Comparison of ENCODE assay signal across 8 mouse cellular contexts in genomic region chr8:113634670-113635591, GRCm38 (mm10). TPM values are rescaled to one million over a fixed set of nuclear protein-coding genes. Genes with fewer than 3 reads are reported as not detected.
DNase-seq lines count a peak whose midpoint lies in the region; ATAC-seq lines count a peak whose summit lies in the region.

Gene Mon1b (plus strand): TSS chr8:113635587.

- DNase-seq in adipocyte (ENCODE audit: low spot score) = peak; percentile 100
- DNase-seq in embryo, embryonic 10 days (ENCODE audit: low spot score) = peak; percentile 95
- DNase-seq in gastrocnemius, postnatal 10 days = peak; percentile 93
- DNase-seq in induced T-regulatory cell, adult 2 months (ENCODE audit: low read depth) = peak; percentile 100
- DNase-seq in left cerebral cortex, adult 9 months (ENCODE audit: low spot score in 2 of 2) = peak; percentile 98 to 99
- DNase-seq in right cerebral cortex, postnatal 14 days = peak; percentile 92
- peak; percentile 96 to 99 for DNase-seq in urinary bladder, postnatal 36 days (ENCODE audit: low spot score in 2 of 2)

- ATAC-seq in megakaryocyte progenitor cell, adult 5-6 weeks (replicated peaks; ENCODE audit: poor library complexity) = peak; percentile 75

RNA-seq across cellular contexts. Expression of gene Mon1b, which starts in this region (rescaled TPM):
- 1 to 10 TPM; 3.7 to 4.9 TPM for total RNA-seq in gastrocnemius, postnatal 10 days (2021)
- 12.6 and 13.0 TPM in 2 replicates for total RNA-seq in megakaryocyte progenitor cell, adult 5-6 weeks (2015)
- 15.6 and 15.8 TPM in 2 replicates for total RNA-seq in megakaryocyte progenitor cell, adult 5-6 weeks (2017)

Comparison
In these comparisons a context has a peak if more than half of its experiments do, and no peak if none do; other contexts are left out.
1. Peak in every context shown above with its lines: DNase-seq and ATAC-seq.